Mouse (Mus musculus) kidney, adult 11 months (tissue): ENCODE data around the gene Fam83d.

Experiments used
- DNase-seq: peaks from one replicate; pipeline ENCODE4 v3.0.0; 2022

Fam83d gene

DNA sequence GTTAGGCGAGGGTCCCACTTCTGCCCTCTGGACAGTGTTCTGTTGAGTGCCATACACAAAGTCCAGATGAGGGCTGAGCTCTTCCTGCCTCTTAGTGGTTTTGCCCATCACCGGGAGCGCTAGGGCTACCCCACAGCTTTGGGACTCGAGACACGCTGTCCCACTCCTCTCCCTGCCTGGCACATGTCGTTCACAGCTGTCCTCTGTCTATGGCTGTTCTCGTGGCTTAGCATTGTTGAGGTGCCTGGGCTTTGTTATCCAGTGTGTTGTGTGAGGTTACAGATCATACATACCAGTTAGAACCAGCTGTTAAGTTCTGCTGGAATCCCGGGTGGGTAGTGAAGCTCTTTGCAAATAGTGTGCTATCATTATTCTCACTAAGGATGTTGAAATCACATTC is 49.8 kb downstream of the Fam83d start:
- DNase-seq, result no peak

GRCm38 (mm10) chr2:158828124-158828523 is 60.2 kb downstream of the Fam83d start:
- no peak for DNase-seq

DNA sequence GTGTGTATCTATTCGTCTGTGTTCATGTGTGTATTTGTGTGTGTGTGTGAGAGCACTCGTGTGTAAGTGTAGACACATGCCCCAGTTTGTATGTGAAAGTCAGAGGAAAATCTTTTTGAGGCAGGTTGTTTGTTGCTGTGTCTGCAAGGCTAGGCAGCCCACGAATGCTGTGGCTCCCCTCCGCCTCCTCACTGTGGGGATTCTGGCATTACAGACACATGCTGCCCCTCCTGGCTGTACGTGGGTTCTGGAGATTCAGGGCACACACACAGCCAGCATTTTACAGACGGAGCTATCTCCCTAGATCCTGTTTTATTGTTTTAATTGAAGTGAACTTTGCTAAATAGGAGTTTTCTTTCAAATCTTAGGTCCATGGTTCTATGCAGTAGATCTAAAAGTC is 61.9 kb downstream of the Fam83d start:
- DNase-seq, result no peak

DNA sequence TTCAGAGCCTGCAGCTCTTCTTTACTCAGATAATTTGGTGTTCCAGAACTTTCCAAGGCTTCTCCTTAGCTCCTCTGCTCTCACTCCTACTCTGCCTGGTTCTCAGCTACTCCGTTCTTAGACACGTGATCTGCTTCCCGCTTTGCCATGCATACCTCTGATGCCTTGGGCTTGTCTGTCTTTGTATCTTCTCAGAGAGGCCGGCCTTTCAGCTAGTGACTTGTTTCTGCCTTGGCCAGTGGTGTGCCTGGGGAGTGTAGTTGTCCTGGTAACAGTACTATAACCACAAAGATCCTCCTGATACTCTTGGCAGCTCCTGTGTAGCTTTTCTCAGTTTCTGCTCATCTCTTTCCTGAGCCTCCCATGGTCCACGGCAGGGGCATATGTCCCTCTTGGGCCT is 65.3 kb downstream of the Fam83d start:
- DNase-seq, result no peak

GRCm38 (mm10) chr2:158833645-158834044 is 65.8 kb downstream of the Fam83d start:
- no peak for DNase-seq
